ENCODE assay signal across 17 mouse cellular contexts in genomic region chr6:127986357-127986756, GRCm38 (mm10).
DNase-seq lines count a peak whose midpoint lies in the region; ATAC-seq lines count a peak whose summit lies in the region.
"Had no signal": no experiment of that assay in that cellular context is flagged by ENCODE, and none has a peak within 500 bp of the region (broad histone marks: within the 10 kb centered on the region; RNA-seq: fewer than 3 reads in every experiment).

No protein-coding gene starts in this region.

- peaks cover 53% of the 10 kb centered on the region for H3K4me1 ChIP-seq in embryonic facial prominence, embryonic 10.5 days
- peaks cover 62 to 78% of the 10 kb centered on the region in 2 experiments for H3K4me1 ChIP-seq in heart, embryonic 14.5 days (ENCODE audit: control insufficient read depth in 2 of 2, insufficient read depth in 2 of 2, low read length in 2 of 2)

- peak overlapping the region; percentile 58; the same call in 1 of the 2 replicates for H3K27ac ChIP-seq in embryonic facial prominence, embryonic 10.5 days (replicated peaks)
- peak overlapping the region; percentile 80 to 86 for H3K27ac ChIP-seq in heart, embryonic 14.5 days (replicated peaks in 1 of 2; ENCODE audit: control insufficient read depth in 1 of 2, insufficient read depth in 1 of 2, low read depth in 2 of 2, low read length in 2 of 2)
- H3K27ac ChIP-seq: hindbrain, embryonic 12.5 days had no signal

- intact Hi-C loops in gastrocnemius, postnatal 36 days (cut with DNase I) = no loop called here

- peak; percentile 37 for ATAC-seq in heart, embryonic 14.5 days (ENCODE audit: insufficient number of reproducible peaks, insufficient read depth, low FRiP score, low read depth)
- 0 out of 2 replicates have a peak, but pooled peaks have one; percentile 22 for ATAC-seq in megakaryocyte, adult 5-6 weeks (ENCODE audit: poor library complexity, severe bottlenecking)
- no peak for ATAC-seq in megakaryocyte-erythroid progenitor cell, adult 5-6 weeks (replicated peaks; ENCODE audit: low FRiP score, low TSS enrichment, poor library complexity, severe bottlenecking)

- WGBS in embryonic facial prominence, embryonic 10.5 days = 41% methylated on average over 9 of the region's 9 CpGs
- 17% methylated on average over 9 of the region's 9 CpGs for WGBS in heart, embryonic 14.5 days

- no peaks in the 10 kb centered on the region for H3K27me3 ChIP-seq in embryonic facial prominence, embryonic 10.5 days (replicated peaks; ENCODE audit: low read depth, poor library complexity, severe bottlenecking)
- no peaks in the 10 kb centered on the region for H3K27me3 ChIP-seq in heart, embryonic 14.5 days (ENCODE audit: control insufficient read depth, insufficient read depth, low read length)
- H3K27me3 ChIP-seq: hindbrain, embryonic 12.5 days; megakaryocyte, embryonic 14.5 days had no signal

- H3K9ac ChIP-seq in heart, embryonic 14.5 days (ENCODE audit: low read length) = peak overlapping the region; percentile 58
- H3K9ac ChIP-seq: hindbrain, embryonic 12.5 days; lung, embryonic 14.5 days had no signal

- H3K9me3 ChIP-seq in embryonic facial prominence, embryonic 10.5 days = no peaks in the 10 kb centered on the region
- no peaks in the 10 kb centered on the region for H3K9me3 ChIP-seq in heart, embryonic 14.5 days (ENCODE audit: control insufficient read depth, low read length)
- H3K9me3 ChIP-seq: hindbrain, embryonic 12.5 days; megakaryocyte, embryonic 14.5 days had no signal

- no peak overlapping the region for H3K4me2 ChIP-seq in heart, embryonic 14.5 days (ENCODE audit: low read length)
- H3K4me2 ChIP-seq: hindbrain, embryonic 12.5 days; lung, embryonic 14.5 days had no signal

- no peak overlapping the region for H3K4me3 ChIP-seq in embryonic facial prominence, embryonic 10.5 days
- H3K4me3 ChIP-seq in heart, embryonic 14.5 days (ENCODE audit: control insufficient read depth in 1 of 2, insufficient read depth in 1 of 2, low read depth in 1 of 2, low read length in 2 of 2) = no peak overlapping the region
- H3K4me3 ChIP-seq: hindbrain, embryonic 12.5 days had no signal

- no peaks in the 10 kb centered on the region for H3K36me3 ChIP-seq in embryonic facial prominence, embryonic 10.5 days (replicated peaks)
- peaks cover 7% of the 10 kb centered on the region; the same call in 1 of the 2 replicates for H3K36me3 ChIP-seq in heart, embryonic 14.5 days (ENCODE audit: control insufficient read depth, insufficient read depth, low read length)
- H3K36me3 ChIP-seq: hindbrain, embryonic 12.5 days had no signal

- peak; percentile 43 for DNase-seq in gastrocnemius, adult 18-20 months (ENCODE audit: low spot score)
- no peak for DNase-seq in gastrocnemius, postnatal 36 days
- no peak for DNase-seq in embryonic facial prominence, embryonic 10.5 days (ENCODE audit: low spot score)
- no peak for DNase-seq in embryo, embryonic 10.5 days (ENCODE audit: low spot score)
- no peak for DNase-seq in urinary bladder, postnatal 25 days (ENCODE audit: low spot score)
- DNase-seq: cerebellum, adult 9-11 months; kidney, adult 2 months; kidney, postnatal 4 days; liver; lung, embryonic 14.5 days; right cerebral cortex, postnatal 25 days; thymus, postnatal 25 days had no signal
